13 mouse cellular contexts compared by ENCODE assay signal in genomic region chr3:28485716-28486115, GRCm38 (mm10).
DNase-seq lines count a peak whose midpoint lies in the region; ATAC-seq and TF ChIP-seq lines count a peak whose summit lies in the region.
"Had no signal": no experiment of that assay in that cellular context is flagged by ENCODE, and none has a peak within 500 bp of the region (broad histone marks: within the 10 kb centered on the region; RNA-seq: fewer than 3 reads in every experiment).

No protein-coding gene starts in this region.

- no peaks in the 10 kb centered on the region for H3K36me3 ChIP-seq in heart, embryonic 11.5 days (ENCODE audit: control insufficient read depth, insufficient read depth, low read length)
- H3K36me3 ChIP-seq in kidney, adult 2 months (ENCODE audit: control insufficient read depth, insufficient read depth, low read length), result no peaks in the 10 kb centered on the region
- H3K36me3 ChIP-seq: forebrain, embryonic 12.5 days; stomach, embryonic 15.5 days had no signal

- no peak for TF ChIP-seq CTCF in left cerebral cortex, adult 2 months (IDR thresholded peaks at IDR 0.05)
- no peak for TF ChIP-seq CTCF in kidney, adult 2 months (conservative IDR thresholded peaks at IDR 0.05; ENCODE audit: insufficient read depth, insufficient read length, low read depth, low read length)

- no peaks in the 10 kb centered on the region for H3K27me3 ChIP-seq in heart, embryonic 11.5 days (ENCODE audit: control insufficient read depth, insufficient read depth, low read length)
- H3K27me3 ChIP-seq in kidney, adult 2 months (replicated peaks; ENCODE audit: control insufficient read depth, insufficient read depth, low read length), result no peaks in the 10 kb centered on the region
- H3K27me3 ChIP-seq: forebrain, embryonic 12.5 days; stomach, embryonic 15.5 days had no signal

- ATAC-seq in heart, embryonic 11.5 days (replicated peaks; ENCODE audit: insufficient number of reproducible peaks, low FRiP score, low TSS enrichment), result no peak

- H3K27ac ChIP-seq in left cerebral cortex, adult 2 months, result no peak overlapping the region
- peak overlapping the region; percentile 22; the same call in 1 of the 2 replicates for H3K27ac ChIP-seq in heart, embryonic 11.5 days (ENCODE audit: low read depth, low read length)
- H3K27ac ChIP-seq in kidney, adult 2 months (ENCODE audit: insufficient read depth, low read depth, low read length), result no peak overlapping the region
- H3K27ac ChIP-seq: forebrain, embryonic 12.5 days; liver, embryonic 14.5 days; stomach, embryonic 15.5 days had no signal

- intact Hi-C loops in left cerebral cortex, adult 2 months (cut with DNase I), result no loop called here

- WGBS in heart, embryonic 11.5 days (ENCODE audit: insufficient replicate concordance), result 46% methylated on average over 7 of the region's 7 CpGs
- WGBS in kidney, adult 2 months, result 68% methylated on average over 7 of the region's 7 CpGs

- H3K9ac ChIP-seq in heart, embryonic 11.5 days (ENCODE audit: low read depth, low read length), result no peak overlapping the region
- H3K9ac ChIP-seq: forebrain, embryonic 12.5 days; liver, embryonic 14.5 days; stomach, embryonic 15.5 days had no signal

- no peak overlapping the region for H3K4me2 ChIP-seq in heart, embryonic 11.5 days
- H3K4me2 ChIP-seq: forebrain, embryonic 12.5 days; stomach, embryonic 15.5 days had no signal

- DNase-seq in left cerebral cortex, adult 18-20 months (ENCODE audit: low spot score in 2 of 2), result peak; percentile 15 to 30
- no peak for DNase-seq in left cerebral cortex, adult 2 months (ENCODE audit: extremely low spot score in 1 of 2, low spot score in 2 of 2)
- peak; percentile 24 to 52 for DNase-seq in cerebellum, postnatal 36 days
- DNase-seq in kidney, postnatal 14 days, result no peak
- DNase-seq in kidney, adult 2 months, result no peak
- DNase-seq in right cerebral cortex, postnatal 14 days, result no peak
- DNase-seq: kidney, postnatal 4 days; lung, postnatal 36 days; right cerebral cortex, postnatal 25 days had no signal

- H3K4me1 ChIP-seq in heart, embryonic 11.5 days (ENCODE audit: control insufficient read depth, insufficient read depth, low read length), result no peaks in the 10 kb centered on the region
- no peaks in the 10 kb centered on the region for H3K4me1 ChIP-seq in kidney, adult 2 months (ENCODE audit: control insufficient read depth, insufficient read depth, low read length)
- H3K4me1 ChIP-seq: stomach, embryonic 15.5 days had no signal

- peaks cover 2% of the 10 kb centered on the region; the same call in 1 of the 2 replicates for H3K9me3 ChIP-seq in heart, embryonic 11.5 days (replicated peaks; ENCODE audit: control insufficient read depth, low read length)
- H3K9me3 ChIP-seq: forebrain, embryonic 12.5 days; stomach, embryonic 15.5 days had no signal

- no peak for TF ChIP-seq POLR2A in kidney, adult 2 months (IDR thresholded peaks at IDR 0.05; ENCODE audit: low read depth, low read length)

- no peak overlapping the region for H3K4me3 ChIP-seq in left cerebral cortex, adult 2 months
- no peak overlapping the region for H3K4me3 ChIP-seq in heart, embryonic 11.5 days (ENCODE audit: low read depth, low read length)
- H3K4me3 ChIP-seq in kidney, adult 2 months (ENCODE audit: insufficient read depth, low read depth, low read length), result no peak overlapping the region
- H3K4me3 ChIP-seq: forebrain, embryonic 12.5 days; stomach, embryonic 15.5 days had no signal

Comparison
In these comparisons a context has a peak if more than half of its experiments do, and no peak if none do; other contexts are left out.
1. DNase-seq: peak in left cerebral cortex, adult 18-20 months (2 of 2) and cerebellum, postnatal 36 days (2 of 2); none in left cerebral cortex, adult 2 months (0 of 2), kidney, postnatal 14 days (single experiment), kidney, adult 2 months (single experiment) and right cerebral cortex, postnatal 14 days (single experiment).